In genomic region chr14:120295355-120296220, GRCm38 (mm10) we compare ENCODE assay signal across 9 mouse cellular contexts. TPM values are rescaled to one million over a fixed set of nuclear protein-coding genes. Genes with fewer than 3 reads are reported as not detected.
DNase-seq lines count a peak whose midpoint lies in the region; ATAC-seq lines count a peak whose summit lies in the region.
"Had no signal": no experiment of that assay in that cellular context is flagged by ENCODE, and none has a peak within 500 bp of the region (broad histone marks: within the 10 kb centered on the region; RNA-seq: fewer than 3 reads in every experiment).

No protein-coding gene starts in this region.

- H3K4me3 ChIP-seq in forebrain, embryonic 12.5 days (replicated peaks), result no peak overlapping the region
- H3K4me3 ChIP-seq in forebrain, embryonic 14.5 days (ENCODE audit: low read depth, low read length), result no peak overlapping the region
- H3K4me3 ChIP-seq in midbrain, embryonic 14.5 days (replicated peaks; ENCODE audit: low read depth, low read length), result no peak overlapping the region
- no peak overlapping the region for H3K4me3 ChIP-seq in midbrain, embryonic 10.5 days
- H3K4me3 ChIP-seq in heart, embryonic 16.5 days (ENCODE audit: low read length), result no peak overlapping the region; the same call in 1 of the 2 replicates
- H3K4me3 ChIP-seq in stomach, embryonic 14.5 days (ENCODE audit: low read depth, low read length), result no peak overlapping the region

- no peaks in the 10 kb centered on the region for H3K36me3 ChIP-seq in forebrain, embryonic 12.5 days (replicated peaks)
- H3K36me3 ChIP-seq in forebrain, embryonic 14.5 days (ENCODE audit: control insufficient read depth, insufficient read depth, low read length), result 0 out of 2 replicates have a peak, but pooled peaks cover 4% of the 10 kb centered on the region
- H3K36me3 ChIP-seq in midbrain, embryonic 14.5 days (ENCODE audit: control insufficient read depth, insufficient read depth, low read length), result no peaks in the 10 kb centered on the region
- H3K36me3 ChIP-seq in midbrain, embryonic 10.5 days, result no peaks in the 10 kb centered on the region
- peaks cover 6% of the 10 kb centered on the region; the same call in 1 of the 2 replicates for H3K36me3 ChIP-seq in heart, embryonic 16.5 days (ENCODE audit: control insufficient read depth, insufficient read depth)
- H3K36me3 ChIP-seq in stomach, embryonic 14.5 days (ENCODE audit: control insufficient read depth, insufficient read depth, low read length), result no peaks in the 10 kb centered on the region; the same call in 1 of the 2 replicates

- ATAC-seq in forebrain, embryonic 12.5 days (ENCODE audit: low FRiP score), result no peak
- no peak for ATAC-seq in forebrain, embryonic 14.5 days
- ATAC-seq in midbrain, embryonic 14.5 days (ENCODE audit: low FRiP score, low TSS enrichment), result no peak
- no peak for ATAC-seq in heart, embryonic 16.5 days (replicated peaks; ENCODE audit: extremely low read depth, insufficient read depth, low FRiP score)
- ATAC-seq in stomach, embryonic 14.5 days (ENCODE audit: insufficient number of reproducible peaks, insufficient read depth, low FRiP score, low read depth), result no peak

- no peak for DNase-seq in forebrain, embryonic 14.5 days (ENCODE audit: low spot score)
- no peak for DNase-seq in midbrain, embryonic 14.5 days
- no peak for DNase-seq in midbrain, embryonic 10.5 days (ENCODE audit: low spot score)
- no peak for DNase-seq in spleen, postnatal 14 days (ENCODE audit: low spot score in 2 of 2)
- no peak for DNase-seq in frontal cortex, adult 2 months (ENCODE audit: extremely low spot score in 1 of 2, low spot score in 1 of 2)

- H3K9me3 ChIP-seq in forebrain, embryonic 12.5 days, result no peaks in the 10 kb centered on the region
- no peaks in the 10 kb centered on the region for H3K9me3 ChIP-seq in forebrain, embryonic 14.5 days (replicated peaks; ENCODE audit: control insufficient read depth, low read length)
- H3K9me3 ChIP-seq in midbrain, embryonic 14.5 days (ENCODE audit: control insufficient read depth, low read length), result no peaks in the 10 kb centered on the region
- H3K9me3 ChIP-seq in midbrain, embryonic 10.5 days (replicated peaks), result no peaks in the 10 kb centered on the region
- H3K9me3 ChIP-seq in heart, embryonic 16.5 days (replicated peaks; ENCODE audit: control insufficient read depth, low read length), result no peaks in the 10 kb centered on the region
- H3K9me3 ChIP-seq in stomach, embryonic 14.5 days (ENCODE audit: control insufficient read depth, low read depth, low read length), result no peaks in the 10 kb centered on the region

- no peaks in the 10 kb centered on the region for H3K27me3 ChIP-seq in forebrain, embryonic 12.5 days
- H3K27me3 ChIP-seq in forebrain, embryonic 14.5 days (replicated peaks; ENCODE audit: control insufficient read depth, insufficient read depth, low read length), result no peaks in the 10 kb centered on the region
- no peaks in the 10 kb centered on the region for H3K27me3 ChIP-seq in midbrain, embryonic 14.5 days (ENCODE audit: control insufficient read depth, insufficient read depth, low read length)
- H3K27me3 ChIP-seq in midbrain, embryonic 10.5 days (ENCODE audit: low read depth, poor library complexity, severe bottlenecking), result no peaks in the 10 kb centered on the region
- H3K27me3 ChIP-seq in heart, embryonic 16.5 days (ENCODE audit: control insufficient read depth, insufficient read depth, low read length), result no peaks in the 10 kb centered on the region
- no peaks in the 10 kb centered on the region for H3K27me3 ChIP-seq in stomach, embryonic 14.5 days (ENCODE audit: control insufficient read depth, insufficient read depth, low read length)

- no peak overlapping the region for H3K4me2 ChIP-seq in forebrain, embryonic 12.5 days
- no peak overlapping the region for H3K4me2 ChIP-seq in forebrain, embryonic 14.5 days (ENCODE audit: low read length)
- no peak overlapping the region for H3K4me2 ChIP-seq in midbrain, embryonic 14.5 days (ENCODE audit: low read length)
- peak overlapping the region; percentile 38 for H3K4me2 ChIP-seq in heart, embryonic 16.5 days (ENCODE audit: low read depth, low read length)
- no peak overlapping the region for H3K4me2 ChIP-seq in stomach, embryonic 14.5 days (replicated peaks; ENCODE audit: low read depth, low read length)

- H3K4me1 ChIP-seq in forebrain, embryonic 12.5 days, result peaks cover 30% of the 10 kb centered on the region
- H3K4me1 ChIP-seq in forebrain, embryonic 14.5 days (ENCODE audit: control insufficient read depth, insufficient read depth, low read length), result no peaks in the 10 kb centered on the region; the same call in 1 of the 2 replicates
- no peaks in the 10 kb centered on the region for H3K4me1 ChIP-seq in midbrain, embryonic 14.5 days (ENCODE audit: control insufficient read depth, insufficient read depth, low read length)
- H3K4me1 ChIP-seq in midbrain, embryonic 10.5 days, result peaks cover 29% of the 10 kb centered on the region
- H3K4me1 ChIP-seq in heart, embryonic 16.5 days (ENCODE audit: control insufficient read depth, insufficient read depth, low read length), result peaks cover 85% of the 10 kb centered on the region
- H3K4me1 ChIP-seq in stomach, embryonic 14.5 days (ENCODE audit: control insufficient read depth, insufficient read depth, low read length), result peaks cover 64% of the 10 kb centered on the region

- 0 out of 2 replicates have a peak overlapping the region, but pooled peaks have one; percentile 25 for H3K27ac ChIP-seq in forebrain, embryonic 12.5 days
- H3K27ac ChIP-seq in forebrain, embryonic 14.5 days (ENCODE audit: low read depth, low read length), result no peak overlapping the region
- 0 out of 2 replicates have a peak overlapping the region, but pooled peaks have one; percentile 5 for H3K27ac ChIP-seq in midbrain, embryonic 14.5 days (replicated peaks; ENCODE audit: low read depth, low read length)
- no peak overlapping the region for H3K27ac ChIP-seq in midbrain, embryonic 10.5 days (replicated peaks)
- H3K27ac ChIP-seq in heart, embryonic 16.5 days (ENCODE audit: low read length), result peak overlapping the region; percentile 94
- H3K27ac ChIP-seq in stomach, embryonic 14.5 days (ENCODE audit: low read length), result peak overlapping the region; percentile 7; the same call in 1 of the 2 replicates
- H3K27ac ChIP-seq: liver, embryonic 14.5 days had no signal

- 87% methylated on average over 13 of the region's 13 CpGs for WGBS in forebrain, embryonic 12.5 days
- 84% methylated on average over 13 of the region's 13 CpGs for WGBS in forebrain, embryonic 14.5 days
- WGBS in midbrain, embryonic 14.5 days, result 89% methylated on average over 13 of the region's 13 CpGs
- 89% methylated on average over 13 of the region's 13 CpGs for WGBS in midbrain, embryonic 10.5 days
- WGBS in heart, embryonic 16.5 days, result 76% methylated on average over 13 of the region's 13 CpGs
- WGBS in stomach, embryonic 14.5 days, result 80% methylated on average over 13 of the region's 13 CpGs

- no peak overlapping the region for H3K9ac ChIP-seq in forebrain, embryonic 12.5 days
- H3K9ac ChIP-seq in forebrain, embryonic 14.5 days (ENCODE audit: low read length), result no peak overlapping the region
- H3K9ac ChIP-seq in midbrain, embryonic 14.5 days (replicated peaks; ENCODE audit: low read length), result no peak overlapping the region
- H3K9ac ChIP-seq in heart, embryonic 16.5 days (ENCODE audit: low read length), result peak overlapping the region; percentile 17
- no peak overlapping the region for H3K9ac ChIP-seq in stomach, embryonic 14.5 days (replicated peaks; ENCODE audit: low read depth, low read length)
- H3K9ac ChIP-seq: liver, embryonic 14.5 days had no signal

RNA-seq across cellular contexts. Expression of gene Mbnl2, which starts 20.1 kb away (rescaled TPM):
- polyA plus RNA-seq in forebrain, embryonic 12.5 days (2016; fragmentation: Nextera tagmentation; extraction: Ambion mirVana), result 29.4 and 32.5 TPM in 2 replicates
- polyA plus RNA-seq in forebrain, embryonic 14.5 days (2014; fragmentation: Nextera tagmentation; extraction: Ambion mirVana), result 21.6 and 27.8 TPM in 2 replicates
- polyA plus RNA-seq in midbrain, embryonic 14.5 days (2014; fragmentation: Nextera tagmentation; extraction: Ambion mirVana), result 13.0 and 22.5 TPM in 2 replicates
- polyA plus RNA-seq in midbrain, embryonic 10.5 days (2016; fragmentation: Nextera tagmentation; extraction: Ambion mirVana), result 24.0 and 30.5 TPM in 2 replicates
- 129 and 142 TPM in 2 replicates for polyA plus RNA-seq in heart, embryonic 16.5 days (2015; fragmentation: Nextera tagmentation; extraction: Ambion mirVana)
- 119 and 134 TPM in 2 replicates for polyA plus RNA-seq in stomach, embryonic 14.5 days (2014; fragmentation: Nextera tagmentation; extraction: Ambion mirVana)
- 108 and 118 TPM in 2 replicates for polyA plus RNA-seq in frontal cortex, adult 2 months (2012; rRNA removed)

Comparison
In these comparisons a context has a peak if more than half of its experiments do, and no peak if none do; other contexts are left out.
1. H3K27ac ChIP-seq: peak in forebrain, embryonic 12.5 days (single experiment), midbrain, embryonic 14.5 days (single experiment), heart, embryonic 16.5 days (single experiment) and stomach, embryonic 14.5 days (single experiment); none in forebrain, embryonic 14.5 days (single experiment) and midbrain, embryonic 10.5 days (single experiment).